Mouse (Mus musculus) MEL (cell line): Measurements from ENCODE around the gene Fnbp1. TPM values are rescaled to one million over a fixed set of nuclear protein-coding genes. Genes with fewer than 3 reads are reported as not detected.

Experiments used
- DNase-seq: peaks from one replicate; pipeline ENCODE4 v3.0.0; 2011; ENCODE audit warnings: low read depth, low spot score
- H3K27ac ChIP-seq: 2 replicates; pipeline ENCODE4 v1.5.1; 2012; ENCODE audit warnings: low read depth, mild to moderate bottlenecking, control low read depth, low read length, moderate library complexity; ENCODE audit not compliant: control insufficient read depth
- H3K27me3 ChIP-seq, 2 experiments: fragments of 150-350 bp in 1 of 2; sonication (generic) in 1 of 2; 2 replicates each; pipeline ENCODE4 v1.6.1; 2012; ENCODE audit warnings: low read length in 2 of 2, mild to moderate bottlenecking in 2 of 2, improper control_type of control experiment in 1 of 2, moderate library complexity in 1 of 2; ENCODE audit not compliant: insufficient read depth in 2 of 2, control insufficient read depth in 1 of 2
- H3K36me3 ChIP-seq, 2 experiments: 2 replicates each; pipeline ENCODE4 v1.6.1; 2012 to 2014; ENCODE audit warnings: low read length in 2 of 2, improper control_type of control experiment in 1 of 2, inconsistent platforms in 1 of 2, mild to moderate bottlenecking in 1 of 2; ENCODE audit not compliant: insufficient read depth in 2 of 2, control insufficient read depth in 1 of 2
- H3K4me1 ChIP-seq, 2 experiments: fragments of 150-350 bp in 1 of 2; sonication (generic) in 1 of 2; 2 replicates each; pipeline ENCODE4 v1.6.1; 2012; ENCODE audit warnings: low read length in 2 of 2, improper control_type of control experiment in 1 of 2, mild to moderate bottlenecking in 1 of 2; ENCODE audit not compliant: insufficient read depth in 2 of 2, control insufficient read depth in 1 of 2
- H3K4me3 ChIP-seq, 2 experiments: fragments of 150-350 bp in 1 of 2; sonication (generic) in 1 of 2; 2 replicates each; pipeline ENCODE4 v1.5.1; 2012; ENCODE audit warnings: low read depth in 2 of 2, low read length in 2 of 2, mild to moderate bottlenecking in 2 of 2, moderate library complexity in 2 of 2, control low read depth in 1 of 2, improper control_type of control experiment in 1 of 2; ENCODE audit not compliant: control insufficient read depth in 1 of 2, insufficient read depth in 1 of 2
- H3K79me2 ChIP-seq: 2 replicates; pipeline ENCODE4 v1.6.1; 2012; ENCODE audit warnings: mild to moderate bottlenecking, low read length, moderate library complexity; ENCODE audit not compliant: control insufficient read depth, poor library complexity, insufficient read depth
- H3K9ac ChIP-seq: 2 replicates; pipeline ENCODE4 v1.6.1; 2012; ENCODE audit warnings: low read depth, mild to moderate bottlenecking, control low read depth, low read length, moderate library complexity; ENCODE audit not compliant: control insufficient read depth, poor library complexity, severe bottlenecking
- H3K9me3 ChIP-seq: fragments of 150-350 bp; sonication (generic); replicated peaks from 2 replicates; pipeline ENCODE4 v1.6.1; 2012; ENCODE audit warnings: mild to moderate bottlenecking, low read length, improper control_type of control experiment, moderate library complexity; ENCODE audit not compliant: insufficient read depth
- CTCF ChIP-seq, 3 experiments: IDR thresholded peaks in 2 of 3; conservative IDR thresholded peaks in 1 of 3; 2 replicates each; pipeline ENCODE4 v1.5.1; 2011 to 2012; ENCODE audit warnings: low read length in 3 of 3, low read depth in 2 of 3, mild to moderate bottlenecking in 2 of 3, improper control_type of control experiment in 1 of 3, inconsistent platforms in 1 of 3, mixed read lengths in 1 of 3, moderate library complexity in 1 of 3; ENCODE audit not compliant: control insufficient read depth in 1 of 3, insufficient read depth in 1 of 3, poor library complexity in 1 of 3, severe bottlenecking in 1 of 3
- EP300 ChIP-seq, 2 experiments: IDR thresholded peaks; 2 replicates each; pipeline ENCODE4 v1.6.1; 2011; ENCODE audit warnings: improper control_type of control experiment in 2 of 2, low read length in 2 of 2, low read depth in 1 of 2, mild to moderate bottlenecking in 1 of 2
- GATA1 ChIP-seq: IDR thresholded peaks from 2 replicates; pipeline ENCODE4 v1.6.1; 2011; ENCODE audit warnings: low read depth, low read length, improper control_type of control experiment
- KAT2A ChIP-seq: conservative IDR thresholded peaks from 2 replicates; pipeline ENCODE4 v1.6.1; 2012; ENCODE audit warnings: low read depth, low read length, improper control_type of control experiment, inconsistent platforms
- MAFK ChIP-seq: IDR thresholded peaks from 2 replicates; pipeline ENCODE4 v1.6.1; 2011; ENCODE audit warnings: low read depth, mild to moderate bottlenecking, low read length, improper control_type of control experiment, borderline replicate concordance
- MXI1 ChIP-seq: IDR thresholded peaks from 2 replicates; pipeline ENCODE4 v1.6.1; 2011; ENCODE audit warnings: mild to moderate bottlenecking, low read depth, low read length, improper control_type of control experiment
- MYC ChIP-seq: IDR thresholded peaks from 2 replicates; pipeline ENCODE4 v1.6.1; 2011; ENCODE audit warnings: low read depth, mild to moderate bottlenecking, low read length, improper control_type of control experiment, moderate library complexity
- NRF1 ChIP-seq: IDR thresholded peaks from 2 replicates; pipeline ENCODE4 v1.6.1; 2014; ENCODE audit warnings: low read depth, mild to moderate bottlenecking, inconsistent platforms, low read length, improper control_type of control experiment, moderate library complexity; ENCODE audit not compliant: poor library complexity, insufficient read depth, severe bottlenecking
- POLR2AphosphoS5 ChIP-seq: IDR thresholded peaks from 2 replicates; pipeline ENCODE4 v1.6.1; 2012; ENCODE audit warnings: low read depth, borderline replicate concordance, mild to moderate bottlenecking, inconsistent platforms, low read length, moderate library complexity, mixed read lengths
- RAD21 ChIP-seq: IDR thresholded peaks from 2 replicates; pipeline ENCODE4 v1.6.1; 2011; ENCODE audit warnings: mild to moderate bottlenecking, low read depth, low read length, improper control_type of control experiment
- RCOR1 ChIP-seq: IDR thresholded peaks from 2 replicates; pipeline ENCODE4 v1.6.1; 2012; ENCODE audit warnings: low read depth, mild to moderate bottlenecking, inconsistent platforms, low read length, improper control_type of control experiment
- SMC3 ChIP-seq: IDR thresholded peaks from 2 replicates; pipeline ENCODE4 v1.6.1; 2011; ENCODE audit warnings: low read depth, low read length, improper control_type of control experiment
- TAL1 ChIP-seq: IDR thresholded peaks from 2 replicates; pipeline ENCODE4 v1.6.1; 2012; ENCODE audit warnings: mild to moderate bottlenecking, inconsistent platforms, low read length, moderate library complexity, mixed read lengths
- TBP ChIP-seq: IDR thresholded peaks from 2 replicates; pipeline ENCODE4 v1.8.0; 2011; ENCODE audit warnings: low read depth, low read length, improper control_type of control experiment
- UBTF ChIP-seq: IDR thresholded peaks from 2 replicates; pipeline ENCODE4 v1.6.1; 2012; ENCODE audit warnings: low read depth, mild to moderate bottlenecking, inconsistent platforms, low read length, improper control_type of control experiment, moderate library complexity, borderline replicate concordance; ENCODE audit not compliant: insufficient read depth
- polyA plus RNA-seq, 2 experiments: library from polyadenylated mRNA; stranded (reverse) in 1 of 2; unstranded in 1 of 2; fragments of >175 nt in 1 of 2; fragments of >200 nt in 1 of 2; gene quantifications; 2 replicates each; pipeline versions ENCODE4 v1.2.1 to v1.2.4; 2012; ENCODE audit warnings: low replicate concordance in 2 of 2, low read depth in 1 of 2; ENCODE audit not compliant: insufficient read length in 2 of 2, insufficient read depth in 1 of 2, missing spikeins in 1 of 2
- total RNA-seq: library from RNA; depleted of rRNA; stranded (reverse); fragments of 300-350 nt; gene quantifications from 2 replicates; pipeline ENCODE4 v1.2.3, GENCODE M21; 2012

Fnbp1 gene
- total and polyA plus RNA-seq, 3 experiments = 3.4 to 17.5 TPM; not detected in 1

DNA sequence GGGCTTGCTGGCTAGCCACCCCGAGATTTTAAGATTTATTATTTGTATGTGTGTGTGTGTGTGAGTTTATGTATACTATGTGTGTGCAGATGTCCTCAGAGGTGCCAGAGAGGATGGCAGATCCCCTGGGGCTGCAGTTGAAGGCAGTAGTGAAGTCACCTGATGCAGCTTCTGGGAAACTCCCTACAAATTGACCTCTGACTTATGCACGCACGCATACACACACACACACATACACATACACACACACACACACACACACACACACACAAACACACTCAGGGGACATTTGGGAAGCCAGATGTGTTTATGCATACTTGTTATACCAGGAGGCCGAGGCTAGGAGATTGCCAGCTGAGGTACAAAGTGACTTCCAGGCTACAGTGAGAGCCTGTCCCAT, 83.4 kb downstream of the Fnbp1 start:
- no peak overlapping the region for H3K27ac ChIP-seq
- TF ChIP-seq POLR2AphosphoS5 = no peak
- no peak for TF ChIP-seq RCOR1
- no peak for TF ChIP-seq NRF1
- no peak for TF ChIP-seq UBTF
- TF ChIP-seq KAT2A = no peak
- TF ChIP-seq TBP = no peak
- no peak for TF ChIP-seq MAFK
- no peak for DNase-seq

DNA sequence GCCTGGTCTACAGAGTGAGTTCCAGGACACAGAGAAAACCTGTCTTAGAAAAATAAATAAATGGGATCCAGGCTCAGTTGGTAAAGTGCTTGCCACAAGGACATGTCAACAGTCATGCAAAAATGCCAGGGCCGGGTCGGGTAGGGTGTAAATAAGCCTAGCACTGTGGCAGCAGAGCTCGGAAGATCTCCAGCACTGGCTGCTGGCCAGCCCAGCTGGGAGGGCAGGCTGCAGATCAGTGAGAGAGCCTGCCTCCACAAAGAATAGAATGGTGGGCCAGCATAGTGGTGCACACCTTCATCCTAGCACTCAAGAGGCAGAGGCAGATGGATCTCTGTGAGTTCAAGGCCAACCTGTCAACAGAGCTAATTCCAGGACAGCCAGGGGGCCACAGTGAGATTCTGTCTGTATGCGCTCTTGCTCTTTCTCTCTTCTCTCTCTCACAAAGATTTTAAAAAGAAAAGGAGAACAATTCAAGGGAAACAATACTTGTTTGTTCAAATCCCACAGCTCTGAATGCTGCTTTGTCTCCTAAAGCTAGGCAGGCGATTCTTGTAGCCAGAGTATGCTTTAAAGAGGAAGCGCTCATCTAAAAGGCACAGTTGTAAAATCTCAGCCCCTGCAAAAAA, 84.1 kb downstream of the Fnbp1 start:
- H3K36me3 ChIP-seq = peaks cover 0 to 10% of the 10 kb centered on the region in 2 experiments; a peak in 2 of 4 replicates
- no peak for DNase-seq
- no peak overlapping the region for H3K27ac ChIP-seq
- H3K79me2 ChIP-seq = no peaks in the 10 kb centered on the region; the same call in 1 of the 2 replicates
- TF ChIP-seq EP300 (IDR thresholded peaks at IDR 0.05; ENCODE audit: low read depth in 1 of 2, low read length in 2 of 2) (no peak), POLR2AphosphoS5 (no peak), TAL1 (no peak), MXI1 (no peak)
- no peaks in the 10 kb centered on the region for H3K9me3 ChIP-seq
- peaks cover 0 to 19% of the 10 kb centered on the region in 2 experiments; a peak in 3 of 4 replicates for H3K4me1 ChIP-seq
- no peaks in the 10 kb centered on the region for H3K27me3 ChIP-seq
- no peak overlapping the region for H3K9ac ChIP-seq
- no peak overlapping the region for H3K4me3 ChIP-seq

More for the DNA sequence above, 83.4 kb downstream of the Fnbp1 start:
- peaks cover 0 to 15% of the 10 kb centered on the region in 2 experiments; a peak in 2 of 4 replicates for H3K36me3 ChIP-seq
- no peak overlapping the region for H3K9ac ChIP-seq
- no peaks in the 10 kb centered on the region; the same call in 1 of the 2 replicates for H3K79me2 ChIP-seq
- peaks cover 0 to 24% of the 10 kb centered on the region in 2 experiments for H3K4me1 ChIP-seq
- no peaks in the 10 kb centered on the region for H3K27me3 ChIP-seq
- no peak overlapping the region for H3K4me3 ChIP-seq
- no peaks in the 10 kb centered on the region for H3K9me3 ChIP-seq

DNA sequence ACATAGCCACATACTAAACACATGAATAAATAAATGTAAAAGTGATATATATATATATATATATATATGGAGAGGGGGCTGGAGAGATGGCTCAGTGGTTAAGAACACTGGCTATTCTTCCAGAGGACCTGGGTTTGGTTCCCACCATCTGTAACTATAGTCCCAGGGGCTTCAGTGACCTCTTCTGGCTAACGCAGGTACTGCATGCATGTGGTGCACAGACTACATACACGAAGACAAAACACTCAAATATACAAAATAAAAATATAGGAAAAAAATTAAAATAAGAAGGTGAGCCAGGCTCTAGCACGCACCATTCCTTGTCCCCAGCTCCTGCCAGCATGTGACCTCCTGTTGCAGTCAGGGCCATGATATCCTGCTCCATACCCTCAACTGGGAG, 85.7 kb downstream of the Fnbp1 start:
- H3K36me3 ChIP-seq = peaks cover 0 to 6% of the 10 kb centered on the region in 2 experiments; a peak in 2 of 4 replicates
- TF ChIP-seq GATA1 (no peak), CTCF (IDR thresholded peaks at IDR 0.05 in 2 of 3, conservative IDR thresholded peaks at IDR 0.05 in 1 of 3; ENCODE audit: control insufficient read depth in 1 of 3, insufficient read depth in 1 of 3, low read depth in 2 of 3, low read length in 3 of 3, poor library complexity in 1 of 3, severe bottlenecking in 1 of 3) (peak; percentile 35 to 48 (median 46); a peak in 5 of 6 replicates), RAD21 (peak; percentile 40), SMC3 (peak; percentile 39), MYC (no peak)
- TF ChIP-seq, all 39 proteins: peak for 3
- H3K4me3 ChIP-seq = no peak overlapping the region

More for the DNA sequence above, 85.7 kb downstream of the Fnbp1 start:
- no peak overlapping the region for H3K9ac ChIP-seq
- peaks cover 0 to 11% of the 10 kb centered on the region in 2 experiments; a peak in 2 of 4 replicates for H3K4me1 ChIP-seq
- no peak overlapping the region for H3K27ac ChIP-seq
- H3K9me3 ChIP-seq = no peaks in the 10 kb centered on the region
- H3K79me2 ChIP-seq = no peaks in the 10 kb centered on the region; the same call in 1 of the 2 replicates
- no peaks in the 10 kb centered on the region for H3K27me3 ChIP-seq
- peak; percentile 38 for DNase-seq
